Mouse (Mus musculus) CD4-positive, CD25-positive, alpha-beta regulatory T cell, adult 4 months (primary cell): ENCODE data around the gene Slco3a1. TPM values are rescaled to one million over a fixed set of nuclear protein-coding genes. Genes with fewer than 3 reads are reported as not detected.
"Not testable (repeated sequence)": the region's sequence is repeated elsewhere in the genome, so short reads cannot be mapped to it uniquely, and the experiment has no call there.

Source experiments
- ATAC-seq: one replicate; pipeline ENCODE4 v1.8.0; 2017
- polyA plus RNA-seq, 2 experiments: library from polyadenylated mRNA; unstranded; fragments of 100-300 nt; shearing (Covaris generic); gene quantifications; one replicate each; pipeline ENCODE4 v1.2.1; 2017

Slco3a1 gene
- polyA plus RNA-seq, 2 experiments from 2014 or later = 16.7 to 18.0 TPM

GRCm38 (mm10) chr7:74423928-74424850 is 130.4 kb downstream of the Slco3a1 start:
- no peak for ATAC-seq

DNA sequence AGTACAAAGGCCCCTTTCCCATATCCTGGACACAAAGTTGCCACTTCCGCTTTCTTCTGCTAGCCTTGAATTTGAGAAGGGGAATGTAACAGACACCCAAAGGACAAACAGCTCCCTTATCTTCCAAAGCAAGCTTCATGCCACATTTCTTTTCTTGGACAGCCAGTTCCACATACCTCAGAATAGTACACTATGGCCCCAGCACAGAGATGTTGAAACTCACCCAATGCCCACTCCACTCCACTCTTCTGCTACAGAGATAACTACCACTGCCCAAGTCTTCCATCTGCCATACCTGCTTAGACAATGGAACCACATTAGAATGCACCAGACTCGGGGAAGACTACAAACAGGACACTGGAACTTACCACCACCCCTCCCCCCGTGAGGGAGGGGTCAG is 131.3 kb downstream of the Slco3a1 start:
- no peak for ATAC-seq

DNA sequence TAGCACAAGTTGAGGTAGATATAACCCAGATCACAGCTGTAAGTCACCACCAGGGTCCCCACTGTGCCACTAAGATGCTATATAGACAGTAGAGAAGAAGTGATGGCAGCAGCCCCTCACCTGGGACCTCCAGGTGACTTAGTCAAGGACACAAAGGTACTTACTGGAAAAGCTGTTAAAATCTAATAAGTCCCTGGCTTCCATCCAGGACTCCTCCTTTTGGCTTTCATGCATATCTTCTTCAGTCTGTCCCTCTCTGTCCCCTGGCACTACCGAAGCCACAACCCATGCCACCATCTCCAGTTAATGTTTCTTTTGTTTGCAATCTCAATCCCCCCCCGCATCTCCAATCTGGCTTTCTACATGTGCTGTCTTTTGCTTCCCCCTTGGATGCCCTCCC is 131.8 kb downstream of the Slco3a1 start:
- no peak for ATAC-seq

DNA sequence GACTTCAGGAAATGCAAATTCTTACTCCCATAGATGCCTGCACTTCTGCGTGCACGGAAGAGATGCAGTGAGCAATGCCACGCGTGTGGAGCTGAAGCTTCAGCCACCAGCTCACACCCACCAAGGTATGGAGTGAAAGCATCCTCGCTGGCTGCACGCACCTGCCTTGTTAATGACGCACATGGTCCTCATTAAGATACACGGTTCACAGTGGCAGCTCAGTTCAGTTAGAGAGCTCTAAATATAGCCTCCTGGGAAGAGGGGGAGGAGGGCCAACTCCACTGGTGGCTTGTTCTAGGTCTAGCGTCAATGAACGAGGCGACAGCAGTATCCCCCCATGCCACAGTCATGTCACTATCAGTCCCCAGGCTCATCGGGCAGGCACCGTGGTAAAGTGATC is 132.6 kb downstream of the Slco3a1 start:
- ATAC-seq = no peak

- ATAC-seq = no peak
These were observed 133.0 kb downstream of the Slco3a1 start for GRCm38 (mm10) chr7:74421591-74421990.

DNA sequence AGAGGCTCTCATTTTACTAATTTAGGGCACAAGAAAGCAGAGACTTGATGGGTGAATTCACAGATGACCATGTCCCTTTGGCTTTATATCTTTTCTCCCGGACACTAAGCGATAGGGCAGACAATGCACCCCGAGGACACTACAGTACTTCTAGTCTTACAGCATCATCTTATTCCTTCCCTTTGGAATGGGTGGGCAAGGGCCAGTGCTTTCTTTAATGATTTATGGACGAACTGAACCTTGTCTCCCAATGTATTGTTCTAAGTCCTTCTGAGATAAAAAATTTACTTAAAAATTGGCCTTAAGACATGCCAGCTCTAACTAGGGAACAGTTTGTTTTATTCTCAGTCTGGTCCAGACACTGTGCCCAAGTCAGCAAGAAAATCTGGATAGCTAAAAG is 134.9 kb downstream of the Slco3a1 start:
- no peak for ATAC-seq

DNA sequence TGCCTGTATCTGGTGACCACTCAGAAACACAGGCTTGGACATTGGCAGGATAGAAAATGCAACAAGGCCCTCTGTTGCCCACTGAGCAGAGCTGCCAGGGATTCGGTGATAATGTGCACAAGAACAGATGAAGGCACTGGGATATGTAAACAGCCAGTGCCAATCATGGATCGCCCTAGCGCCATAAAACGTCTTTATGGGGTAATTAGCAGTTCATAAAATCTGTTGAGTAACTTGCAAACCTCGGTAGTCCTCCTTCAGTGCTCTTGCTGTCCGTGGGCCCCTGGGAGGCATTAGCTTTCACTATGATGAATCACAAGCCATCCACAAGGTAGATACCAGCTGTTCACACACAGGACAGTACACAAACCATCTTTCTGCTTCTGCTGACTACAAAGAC is 137.6 kb downstream of the Slco3a1 start:
- no peak for ATAC-seq

DNA sequence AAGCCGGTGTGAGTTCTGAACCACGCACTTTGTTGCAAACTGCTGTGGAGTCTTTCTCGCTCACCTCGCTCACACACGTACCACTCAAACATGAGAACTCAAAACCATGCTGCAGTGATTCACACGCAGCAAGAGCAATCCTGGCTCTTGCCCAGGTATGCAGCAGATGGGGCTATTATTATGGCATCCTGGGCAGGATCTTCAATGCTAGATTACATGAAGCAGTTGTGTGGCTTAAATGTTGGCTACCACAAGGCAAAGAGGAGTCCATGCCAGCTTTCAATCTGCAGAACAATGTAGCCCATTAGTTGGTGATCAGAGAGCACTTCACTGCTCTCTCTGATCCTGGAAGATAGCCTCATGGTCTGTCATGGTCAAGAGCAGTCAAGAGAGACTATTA is 139.3 kb downstream of the Slco3a1 start:
- ATAC-seq = no peak

DNA sequence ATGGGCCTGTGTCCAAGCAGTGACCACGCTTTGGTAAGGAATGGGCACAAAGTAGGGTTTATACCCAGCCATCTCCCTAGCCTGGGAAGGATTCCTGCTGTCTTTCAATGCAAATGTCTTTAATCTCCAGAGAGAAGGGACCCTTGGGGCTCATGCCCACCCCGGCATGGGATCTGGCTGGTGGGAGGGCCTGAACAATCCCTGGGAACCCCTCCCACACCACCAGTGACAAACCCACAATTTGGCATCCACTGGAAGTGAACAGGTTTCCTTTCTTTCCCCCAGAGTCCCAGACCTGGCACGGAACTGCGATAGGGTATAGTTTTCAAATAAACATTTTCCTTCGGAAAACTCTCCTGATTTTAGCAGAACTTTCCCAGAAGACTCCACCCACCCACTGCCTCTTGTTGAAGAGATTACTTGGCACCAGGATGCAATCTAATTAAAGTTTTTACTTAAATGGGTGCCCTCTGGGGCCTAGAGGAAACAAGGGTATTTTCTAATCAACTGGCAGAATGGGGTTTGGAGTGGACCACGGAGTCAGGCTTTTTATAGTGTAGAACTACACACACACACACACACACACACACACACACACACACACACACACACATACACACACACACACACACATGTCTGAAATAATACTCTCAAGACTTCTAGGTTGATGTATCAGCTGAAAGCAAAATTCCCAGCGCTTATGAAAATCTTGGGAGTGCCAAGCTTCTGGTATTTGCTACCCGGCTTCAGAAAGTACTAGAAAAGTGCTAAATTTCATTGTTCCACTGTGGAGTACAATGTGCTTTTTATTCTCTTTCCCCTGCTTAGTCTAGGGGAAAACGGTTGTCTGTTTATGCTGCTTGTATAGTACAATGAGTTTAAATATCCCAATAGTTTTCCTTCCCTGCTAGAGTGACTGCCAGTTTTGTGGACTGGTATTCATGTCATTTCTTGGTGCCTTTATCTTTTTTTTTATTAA is 140.6 kb downstream of the Slco3a1 start:
- no peak for ATAC-seq

GRCm38 (mm10) chr7:74408601-74409323 is 145.8 kb downstream of the Slco3a1 start:
- ATAC-seq = no peak

DNA sequence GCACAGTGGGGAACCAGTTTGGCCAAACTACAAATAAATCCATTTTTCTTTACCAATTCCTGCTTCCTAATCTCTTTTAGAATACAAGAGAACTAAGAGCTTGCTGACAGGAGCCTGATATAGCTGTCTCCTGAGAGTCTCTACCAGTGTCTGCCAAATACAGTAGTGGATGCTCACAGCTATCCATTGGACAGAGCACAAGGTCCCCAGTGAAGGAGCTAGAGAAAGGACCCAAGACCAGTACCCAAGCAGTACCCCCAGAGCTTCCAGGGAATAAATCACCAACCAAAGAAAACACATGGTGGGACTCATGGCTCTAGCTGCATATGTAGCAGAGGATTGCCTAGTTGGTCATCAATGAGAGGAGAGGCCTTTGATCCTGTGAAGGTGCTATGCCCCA is 146.7 kb downstream of the Slco3a1 start:
- ATAC-seq = not testable (repeated sequence)

DNA sequence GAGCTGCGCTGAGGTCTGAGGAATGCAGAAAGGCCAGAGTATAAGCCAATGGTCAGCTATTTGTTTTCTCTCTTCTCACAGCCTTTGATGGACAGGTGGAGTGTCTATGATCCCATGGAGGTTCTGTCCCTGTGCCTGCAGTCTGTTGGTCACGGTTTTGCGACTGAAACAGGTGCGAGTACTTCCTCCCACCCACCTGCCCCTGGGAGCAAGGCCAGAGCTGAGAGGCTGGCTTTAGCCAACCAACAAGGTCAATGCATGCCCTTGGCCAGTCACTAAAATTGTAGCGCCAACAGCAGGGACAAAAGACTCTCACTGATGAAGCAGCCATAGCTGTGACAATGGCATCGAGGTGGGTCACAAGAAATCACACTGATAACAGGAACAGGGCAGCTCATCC is 154.9 kb downstream of the Slco3a1 start:
- ATAC-seq = no peak

DNA sequence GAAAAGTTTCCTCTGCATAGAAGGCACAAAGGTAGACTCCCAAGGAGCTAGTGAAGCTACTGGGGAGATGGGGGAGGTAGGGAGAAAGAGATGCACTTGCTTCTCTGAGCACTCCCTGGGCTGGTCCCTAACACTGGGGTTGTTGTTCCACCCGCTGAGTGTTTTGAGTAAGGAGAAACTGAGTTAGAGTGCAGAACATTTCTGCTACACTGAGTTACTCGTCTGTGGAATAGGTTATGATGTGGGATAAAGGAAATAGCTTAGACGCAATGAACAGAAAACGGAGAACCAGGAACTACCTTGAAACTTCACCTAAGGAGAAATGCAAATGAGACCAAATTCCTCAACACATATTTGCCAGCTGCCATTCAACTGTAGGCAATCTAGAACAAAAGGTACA is 155.4 kb downstream of the Slco3a1 start:
- no peak for ATAC-seq

DNA sequence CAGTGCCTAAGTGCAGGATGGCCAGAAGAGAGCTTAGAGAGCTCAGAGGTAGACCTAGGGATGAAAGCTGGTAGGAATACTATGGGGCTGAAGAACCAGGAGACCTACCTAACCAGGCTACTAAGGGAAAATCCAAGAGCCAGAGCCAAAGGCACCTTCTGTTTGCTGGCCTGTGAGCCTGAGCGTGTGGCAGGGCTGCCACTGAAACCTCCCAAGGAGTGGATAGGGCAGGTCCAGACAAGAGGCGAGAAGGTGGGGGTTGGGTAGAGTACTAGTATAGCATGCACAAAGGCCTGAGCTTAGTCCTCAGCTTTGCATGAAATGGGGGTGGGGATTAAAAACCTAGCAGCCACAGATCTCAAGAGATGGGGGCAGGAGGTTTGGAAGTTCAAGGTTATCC is 156.3 kb downstream of the Slco3a1 start:
- ATAC-seq = no peak

- ATAC-seq = no peak
These were observed 163.1 kb downstream of the Slco3a1 start for GRCm38 (mm10) chr7:74391451-74391873.

DNA sequence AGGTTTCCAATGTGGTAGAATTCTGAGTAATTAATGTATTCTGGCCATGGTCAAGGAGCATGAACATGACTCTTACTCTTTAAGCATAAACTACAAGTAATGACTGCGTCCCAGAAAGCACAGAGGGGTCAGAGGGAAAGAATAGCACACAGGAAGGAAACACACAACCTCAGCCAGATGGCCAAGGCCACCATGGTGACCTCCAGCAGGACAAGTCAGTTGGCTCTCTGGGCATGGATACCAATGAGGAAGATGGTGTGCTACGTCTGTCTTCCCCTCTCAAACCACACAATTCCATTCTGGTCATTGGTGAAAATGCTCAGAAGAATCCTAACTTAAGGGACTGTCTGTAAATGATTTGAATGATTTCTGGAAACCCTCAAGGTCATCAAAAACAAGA is 165.0 kb downstream of the Slco3a1 start:
- ATAC-seq = no peak

DNA sequence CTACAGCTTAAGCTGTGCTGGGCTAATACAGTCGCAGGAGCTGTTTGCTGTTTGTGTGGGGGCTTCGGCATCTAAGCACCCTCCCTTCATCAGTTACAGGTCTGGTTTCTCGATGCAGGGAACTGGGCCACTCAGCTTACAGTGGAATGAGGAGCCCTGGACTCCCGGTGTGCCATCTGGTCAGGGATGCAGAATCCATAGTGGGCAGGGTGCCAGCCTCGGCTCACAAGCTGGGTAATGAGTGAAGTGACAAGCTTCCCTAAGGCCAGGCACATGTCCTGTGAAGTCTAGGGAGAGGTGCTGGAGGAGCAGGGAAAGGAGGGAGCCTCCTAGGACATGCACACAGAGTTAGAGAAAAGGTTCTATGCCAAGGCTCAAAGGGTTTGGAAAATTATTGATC is 168.3 kb downstream of the Slco3a1 start:
- no peak for ATAC-seq

DNA sequence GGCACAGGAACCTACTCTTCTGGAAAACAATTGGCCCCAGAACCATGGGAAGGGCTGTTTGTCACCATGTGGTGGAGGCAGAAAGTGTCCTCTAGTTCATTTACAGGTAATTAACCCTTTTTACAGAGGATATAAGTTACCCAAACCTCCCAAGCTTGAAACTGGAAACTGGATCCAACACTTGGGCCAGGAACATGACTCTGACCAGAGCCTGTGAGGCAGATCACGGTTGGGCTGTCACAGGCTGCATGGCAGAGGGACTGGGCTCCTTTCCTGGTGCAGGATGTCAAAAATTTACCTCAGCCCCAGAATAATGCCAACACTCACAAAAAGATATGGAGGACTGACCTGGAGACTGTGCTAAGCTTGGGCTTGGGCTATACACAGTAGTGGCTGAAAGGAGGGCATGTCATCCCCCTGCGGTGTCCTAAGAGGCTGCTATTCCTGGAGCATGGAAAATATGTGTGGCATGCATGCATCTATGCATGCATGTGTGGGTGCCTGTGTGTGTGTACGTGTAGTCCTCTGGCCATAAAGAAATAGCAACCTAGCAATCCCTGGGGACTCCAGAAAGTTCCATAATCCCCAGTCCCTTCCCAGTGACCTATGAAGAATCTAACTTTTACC is 171.4 kb downstream of the Slco3a1 start:
- ATAC-seq = no peak

DNA sequence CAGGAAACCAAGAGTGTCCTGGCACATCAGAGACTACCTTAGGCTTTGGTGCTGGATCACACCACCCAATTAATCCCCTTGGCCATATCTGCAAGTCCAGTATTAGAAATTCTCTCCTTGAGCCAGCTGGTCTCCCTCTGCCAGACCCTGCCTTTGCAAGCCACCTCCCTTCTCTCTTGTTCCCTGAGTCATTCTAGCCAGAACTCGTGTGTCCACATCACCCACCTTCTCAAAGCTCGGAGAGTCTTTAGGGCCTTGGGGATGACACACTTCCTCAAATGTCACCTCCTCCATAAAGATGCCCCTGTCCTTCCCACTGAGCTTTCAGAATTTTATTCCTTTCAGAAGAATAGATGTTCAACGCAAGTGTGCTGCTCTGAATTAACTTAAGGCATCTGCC is 172.3 kb downstream of the Slco3a1 start:
- no peak for ATAC-seq

DNA sequence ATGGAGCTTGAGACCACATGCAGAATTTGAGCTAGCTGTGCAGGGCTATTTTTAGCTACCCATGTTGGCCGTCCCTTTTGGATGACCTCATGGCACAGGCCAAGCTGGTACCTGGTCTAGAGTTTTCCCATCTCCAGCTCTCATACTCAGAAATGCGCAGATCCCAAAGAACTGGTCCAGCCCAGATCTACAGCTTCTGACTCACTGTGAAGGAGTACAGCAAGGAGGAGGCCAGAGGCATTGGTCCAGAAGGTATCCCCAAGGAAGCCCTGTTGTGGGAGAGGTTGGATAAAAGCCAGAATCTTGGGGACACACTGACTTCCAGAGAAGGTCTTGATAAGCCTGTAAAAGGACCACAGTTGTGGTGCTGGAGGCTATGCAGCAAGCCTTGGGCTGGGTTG is 172.7 kb downstream of the Slco3a1 start:
- ATAC-seq = no peak

GRCm38 (mm10) chr7:74381051-74381450 is 173.5 kb downstream of the Slco3a1 start:
- no peak for ATAC-seq

DNA sequence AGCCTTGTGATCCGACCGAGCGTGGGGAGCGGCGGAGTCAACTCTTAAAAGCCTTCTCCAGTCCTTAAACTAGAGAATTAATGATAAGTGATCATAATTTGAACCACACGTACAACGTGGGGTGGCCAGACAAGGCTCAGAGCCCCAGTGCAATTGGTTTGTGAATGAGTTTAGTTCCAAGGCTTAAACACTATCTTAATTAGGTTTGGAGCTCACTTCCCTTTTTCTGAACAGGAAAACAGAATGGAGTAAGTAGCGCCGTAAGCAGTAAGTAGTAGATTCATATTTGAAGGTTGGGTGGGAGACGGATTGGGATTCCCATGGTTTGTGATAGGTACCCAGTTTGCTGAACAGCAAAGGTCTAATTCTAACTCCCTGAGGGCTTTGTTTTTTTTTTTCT is 176.7 kb downstream of the Slco3a1 start:
- ATAC-seq = no peak
